Mouse (Mus musculus) v-Abl transformed pro-B cells (cell line): ENCODE data around the gene Saa4.
"Not testable (repeated sequence)": the region's sequence is repeated elsewhere in the genome, so short reads cannot be mapped to it uniquely, and the experiment has no call there.

Experiments used
- in situ Hi-C, 2 experiments: fragments of 400-800 bp; cut with MboI; formaldehyde crosslinking; loops; one replicate each; pipeline ENCODE4 v1.15.1; 2025; ENCODE audit not compliant: unreplicated experiment in 2 of 2

Gene Saa4

GRCm38 (mm10) chr7:46719526-46719925 lies 12.9 kb downstream of the Saa4 start:
- in situ Hi-C loops: loop anchor here in 1 of 2 experiments (10.0 to 25.0 kb wide), 2 partner anchors 55 to 432 kb away; no protein-coding TSS in a partner anchor

GRCm38 (mm10) chr7:46718591-46719270 lies 13.7 kb downstream of the Saa4 start:
- in situ Hi-C loops: loop anchor here in 1 of 2 experiments (10.0 to 25.0 kb wide), 2 partner anchors 54 to 431 kb away; no protein-coding TSS in a partner anchor

GRCm38 (mm10) chr7:46716897-46717296 lies 15.5 kb downstream of the Saa4 start:
- in situ Hi-C loops: loop anchor here in 1 of 2 experiments (10.0 to 25.0 kb wide), 2 partner anchors 52 to 430 kb away; no protein-coding TSS in a partner anchor

- in situ Hi-C loops: loop anchor here in 1 of 2 experiments (10.0 to 25.0 kb wide), 2 partner anchors 51 to 428 kb away; no protein-coding TSS in a partner anchor
Measured at GRCm38 (mm10) chr7:46715600-46715999, 16.8 kb downstream of the Saa4 start, which contains the start of gene Saa3. Gene Saa3, minus strand, starts transcription at chr7:46715700.

- in situ Hi-C loops: loop anchor here (5.0 to 25.0 kb wide), 6 partner anchors 50 to 427 kb away; no protein-coding TSS in a partner anchor
Measured at GRCm38 (mm10) chr7:46714518-46714917, 17.9 kb downstream of the Saa4 start.

- in situ Hi-C loops: loop anchor here (5.0 to 25.0 kb wide), 6 partner anchors 47 to 425 kb away; no protein-coding TSS in a partner anchor
Measured at GRCm38 (mm10) chr7:46712250-46712649, 20.2 kb downstream of the Saa4 start.

- in situ Hi-C loops: loop anchor here (5.0 to 25.0 kb wide), 6 partner anchors 46 to 423 kb away; no protein-coding TSS in a partner anchor
Measured at GRCm38 (mm10) chr7:46710390-46710844, 22.0 kb downstream of the Saa4 start, which contains the start of gene Saal1. Gene Saal1, minus strand, starts transcription at chr7:46710680.

- in situ Hi-C loops: loop anchor here in 1 of 2 experiments (25.0 kb wide), 1 partner anchor 413 kb away; no protein-coding TSS in a partner anchor
Measured at GRCm38 (mm10) chr7:46700521-46701025, 31.8 kb downstream of the Saa4 start.

GRCm38 (mm10) chr7:46696754-46697153 lies 35.6 kb downstream of the Saa4 start:
- in situ Hi-C loops: no loop called here

- in situ Hi-C loops: no loop called here
Measured at GRCm38 (mm10) chr7:46686827-46687226, 45.6 kb downstream of the Saa4 start.

GRCm38 (mm10) chr7:46680732-46681131 lies 51.7 kb downstream of the Saa4 start:
- in situ Hi-C loops: no loop called here

- in situ Hi-C loops: not testable (repeated sequence)
Measured at GRCm38 (mm10) chr7:46679044-46679443, 53.4 kb downstream of the Saa4 start.

GRCm38 (mm10) chr7:46678417-46678816 lies 54.0 kb downstream of the Saa4 start:
- in situ Hi-C loops: no loop called here
